Mouse (Mus musculus): ENCODE measurements around the gene Mkln1.

GRCm38 (mm10) chr6:31560138-31560959, 161.8 kb downstream of the Mkln1 start:
- no peak for TF ChIP-seq POLR2A (IDR thresholded peaks at IDR 0.05; ENCODE audit: low read depth, low read length)
- no peak for TF ChIP-seq CTCF (IDR thresholded peaks at IDR 0.05; ENCODE audit: borderline replicate concordance, insufficient read depth, low read length)

Data from embryonic fibroblast, embryonic 13.5 days (primary cell).